Mouse (Mus musculus) liver, postnatal 0 days (tissue): ENCODE results near the gene Cyp2d11. TPM values are rescaled to one million over a fixed set of nuclear protein-coding genes. Genes with fewer than 3 reads are reported as not detected.

Experiments used
- ATAC-seq: fragments of 200-750 bp; cut with Nextera tagmentation; 2 replicates; pipeline ENCODE4 v1.8.0; 2017; ENCODE audit warnings: mild to moderate bottlenecking, moderate library complexity
- DNase-seq: peaks from one replicate; pipeline ENCODE4 v3.0.0-alpha.2; 2016
- H3K27ac ChIP-seq: fragments of 300-500 bp; sonication (generic); 2 replicates; pipeline ENCODE4 v1.5.1; 2014; ENCODE audit warnings: antibody characterized with exemption, moderate library complexity, mild to moderate bottlenecking, low read depth
- H3K27me3 ChIP-seq: fragments of 300-500 bp; sonication (generic); 2 replicates; pipeline ENCODE4 v1.6.1; 2014; ENCODE audit warnings: low read length, control low read depth, mixed read lengths; ENCODE audit not compliant: insufficient read depth
- H3K36me3 ChIP-seq: fragments of 300-500 bp; sonication (generic); replicated peaks from 2 replicates; pipeline ENCODE4 v1.6.1; 2014; ENCODE audit warnings: mild to moderate bottlenecking, control low read depth, low read length, moderate library complexity, mixed read lengths; ENCODE audit not compliant: insufficient read depth
- H3K4me1 ChIP-seq: fragments of 300-500 bp; sonication (generic); 2 replicates; pipeline ENCODE4 v1.6.1; 2014; ENCODE audit warnings: antibody characterized with exemption, mild to moderate bottlenecking, control low read depth; ENCODE audit not compliant: insufficient read depth
- H3K4me2 ChIP-seq: fragments of 300-500 bp; sonication (generic); 2 replicates; pipeline ENCODE4 v1.6.1; 2014; ENCODE audit warnings: low read depth, mild to moderate bottlenecking, low read length, moderate library complexity, mixed read lengths
- H3K4me3 ChIP-seq: fragments of 300-500 bp; sonication (generic); 2 replicates; pipeline ENCODE4 v1.5.1; 2014; ENCODE audit warnings: low read depth, low read length
- H3K9ac ChIP-seq: fragments of 300-500 bp; sonication (generic); replicated peaks from 2 replicates; pipeline ENCODE4 v1.6.1; 2014; ENCODE audit warnings: mild to moderate bottlenecking, moderate library complexity
- H3K9me3 ChIP-seq: fragments of 300-500 bp; sonication (generic); 2 replicates; pipeline ENCODE4 v1.6.1; 2016; ENCODE audit warnings: mild to moderate bottlenecking, control low read depth, low read length, mixed read lengths
- CTCF ChIP-seq: sonication (generic); IDR thresholded peaks from 2 replicates; pipeline ENCODE4 v1.5.1; 2016; ENCODE audit warnings: antibody characterized with exemption, low read depth
- EP300 ChIP-seq: IDR thresholded peaks from 2 replicates; pipeline ENCODE4 v1.6.1; 2016; ENCODE audit warnings: antibody characterized with exemption, low read depth, mild to moderate bottlenecking
- WGBS: fragments of 180-500 bp; shearing (Covaris S2); extraction: QIAGEN DNeasy Blood & Tissue Kit; methylation state at CpG from one replicate; pipeline ENCODE4 v1.1.7; 2014; ENCODE audit not compliant: insufficient replicate concordance; 5-methylcytosine and 5-hydroxymethylcytosine counted together
- polyA plus RNA-seq: library from polyadenylated mRNA; unstranded; fragments of >200 nt; fragmentation: Nextera tagmentation; extraction: Ambion mirVana; gene quantifications from 2 replicates; pipeline ENCODE4 v1.2.1, GENCODE M21; 2015

The Cyp2d11 gene
- polyA plus RNA-seq, 1 experiment from 2014 or later, result 0.25 TPM

GRCm38 (mm10) chr15:82385729-82386128, 8.1 kb downstream of the Cyp2d11 start:
- 48% methylated on average over 2 of the region's 2 CpGs for WGBS
- H3K27ac ChIP-seq, result peak overlapping the region; percentile 53
- peak; percentile 60; the same call in 1 of the 2 replicates for ATAC-seq
- H3K9ac ChIP-seq, result no peak overlapping the region
- no peak overlapping the region for H3K4me2 ChIP-seq
- H3K4me1 ChIP-seq, result no peaks in the 10 kb centered on the region
- no peaks in the 10 kb centered on the region for H3K27me3 ChIP-seq
- DNase-seq, result no peak
- H3K4me3 ChIP-seq, result no peak overlapping the region
- TF ChIP-seq EP300, result no peak
- TF ChIP-seq CTCF, result no peak
- H3K36me3 ChIP-seq, result no peaks in the 10 kb centered on the region
- H3K9me3 ChIP-seq, result no peaks in the 10 kb centered on the region

GRCm38 (mm10) chr15:82382441-82382840, 11.4 kb downstream of the Cyp2d11 start:
- WGBS, result 52% methylated on average over 2 of the region's 2 CpGs
- no peak overlapping the region for H3K27ac ChIP-seq
- ATAC-seq (no peak), DNase-seq (no peak)
- no peak for TF ChIP-seq EP300
- TF ChIP-seq CTCF, result no peak
- no peak overlapping the region for H3K9ac ChIP-seq
- H3K4me2 ChIP-seq, result no peak overlapping the region
- H3K27me3 ChIP-seq, result no peaks in the 10 kb centered on the region
- no peak overlapping the region for H3K4me3 ChIP-seq
- no peaks in the 10 kb centered on the region for H3K9me3 ChIP-seq
- H3K4me1 ChIP-seq, result 0 out of 2 replicates have a peak, but pooled peaks cover 3% of the 10 kb centered on the region
- no peaks in the 10 kb centered on the region for H3K36me3 ChIP-seq

- H3K4me1 ChIP-seq, result 0 out of 2 replicates have a peak, but pooled peaks cover 7% of the 10 kb centered on the region
- H3K9me3 ChIP-seq, result no peaks in the 10 kb centered on the region
- H3K27me3 ChIP-seq, result no peaks in the 10 kb centered on the region
- no peaks in the 10 kb centered on the region for H3K36me3 ChIP-seq
- peak overlapping the region; percentile 44; the same call in 1 of the 2 replicates for H3K4me3 ChIP-seq
- peak overlapping the region; percentile 99 for H3K27ac ChIP-seq
- no peak overlapping the region for H3K9ac ChIP-seq
- DNase-seq, result no peak
- H3K4me2 ChIP-seq, result peak overlapping the region; percentile 67
- no peak for TF ChIP-seq CTCF
- TF ChIP-seq EP300, result peak; percentile 78
- peak; percentile 1; the same call in 1 of the 2 replicates for ATAC-seq
- WGBS, result 32% methylated on average over 7 of the region's 7 CpGs
Measured at GRCm38 (mm10) chr15:82380714-82381062, 13.1 kb downstream of the Cyp2d11 start.

GRCm38 (mm10) chr15:82379871-82380713, 13.7 kb downstream of the Cyp2d11 start, which contains the start of gene Cyp2d22:
TSS of gene Cyp2d22 (minus strand) at chr15:82380260.
- H3K4me3 ChIP-seq, result peak within 1 kb of the TSS; percentile 44
- peak; percentile 71 for ATAC-seq

GRCm38 (mm10) chr15:82379511-82379870, 14.3 kb downstream of the Cyp2d11 start:
- Histone ChIP-seq H3K27ac (peak overlapping the region; percentile 99), H3K27me3 (no peaks in the 10 kb centered on the region), H3K36me3 (0 out of 2 replicates have a peak, but pooled peaks cover 1% of the 10 kb centered on the region), H3K4me1 (0 out of 2 replicates have a peak, but pooled peaks cover 7% of the 10 kb centered on the region), H3K4me2 (peak overlapping the region; percentile 67), H3K9ac (peak overlapping the region; percentile 71), H3K4me3 (peak overlapping the region; percentile 44), H3K9me3 (no peaks in the 10 kb centered on the region)
- ATAC-seq (peak; percentile 87), DNase-seq (peak; percentile 67)
- TF ChIP-seq EP300 (peak; percentile 67; the same call in 1 of the 2 replicates), CTCF (no peak)
- WGBS, result 21% methylated on average over 7 of the region's 7 CpGs

More at GRCm38 (mm10) chr15:82379871-82380713, 13.7 kb downstream of the Cyp2d11 start, which contains the start of gene Cyp2d22:
- Histone ChIP-seq H3K36me3 (no peaks in the 10 kb centered on the region), H3K9me3 (no peaks in the 10 kb centered on the region), H3K27me3 (no peaks in the 10 kb centered on the region), H3K4me1 (0 out of 2 replicates have a peak, but pooled peaks cover 7% of the 10 kb centered on the region), H3K27ac (peak within 1 kb of the TSS; percentile 99), H3K4me2 (peak within 1 kb of the TSS; percentile 67), H3K9ac (peak within 1 kb of the TSS; percentile 71)
- TF ChIP-seq CTCF, result no peak
- no peak for TF ChIP-seq EP300
- 3% methylated on average over 18 of the region's 24 CpGs for WGBS
- peak; percentile 66 for DNase-seq
